Mouse (Mus musculus): ENCODE results near the gene Prpf38b. TPM values are rescaled to one million over a fixed set of nuclear protein-coding genes. Genes with fewer than 3 reads are reported as not detected.
"Not testable (repeated sequence)": the region's sequence is repeated elsewhere in the genome, so short reads cannot be mapped to it uniquely, and the experiment has no call there.

Gene Prpf38b
- polyA plus RNA-seq, 1 experiment from 2014 or later = 46.3 TPM

DNA sequence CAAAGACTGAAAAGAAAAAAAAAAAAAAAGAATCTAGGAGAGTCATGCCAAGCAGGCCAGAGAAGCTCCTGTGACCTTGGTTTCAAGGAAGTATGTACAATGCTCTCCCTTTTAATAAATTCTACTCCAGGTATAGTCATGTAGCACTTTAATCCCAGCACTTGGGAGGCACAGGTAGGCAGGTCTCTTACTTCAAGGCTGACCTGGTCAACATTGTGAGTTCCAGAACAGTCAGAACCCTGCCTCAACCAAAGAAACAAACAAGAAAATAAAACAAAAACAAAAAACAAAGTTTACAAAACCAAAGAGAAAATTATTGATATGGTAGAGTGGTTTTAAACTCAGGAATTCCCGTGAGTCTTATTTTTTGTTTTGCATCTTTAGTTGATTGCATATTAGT lies 21.6 kb downstream of the Prpf38b start, which contains the start of gene Fndc7:
Gene Fndc7 (minus strand): TSS at position 101 of the 400 bp plus-strand sequence.
- no peak within 1 kb of the TSS for H3K9ac ChIP-seq (replicated peaks; ENCODE audit: low read depth, low read length)
- no peaks in the 10 kb centered on the region for H3K4me1 ChIP-seq (ENCODE audit: control insufficient read depth, insufficient read depth, low read length)
- no peak within 1 kb of the TSS for H3K27ac ChIP-seq (ENCODE audit: low read depth, low read length)
- 96% methylated on average over 1 of the region's 1 CpGs for WGBS
- H3K36me3 ChIP-seq (ENCODE audit: control insufficient read depth, insufficient read depth, low read length) = no peaks in the 10 kb centered on the region
- no peaks in the 10 kb centered on the region for H3K9me3 ChIP-seq (ENCODE audit: control insufficient read depth, low read length)
- ATAC-seq (ENCODE audit: low read depth) = no peak
- no peak within 1 kb of the TSS for H3K4me2 ChIP-seq (ENCODE audit: low read depth, low read length)
- no peaks in the 10 kb centered on the region for H3K27me3 ChIP-seq (ENCODE audit: control insufficient read depth, insufficient read depth, low read length)
- H3K4me3 ChIP-seq (ENCODE audit: low read depth, low read length) = no peak within 1 kb of the TSS

DNA sequence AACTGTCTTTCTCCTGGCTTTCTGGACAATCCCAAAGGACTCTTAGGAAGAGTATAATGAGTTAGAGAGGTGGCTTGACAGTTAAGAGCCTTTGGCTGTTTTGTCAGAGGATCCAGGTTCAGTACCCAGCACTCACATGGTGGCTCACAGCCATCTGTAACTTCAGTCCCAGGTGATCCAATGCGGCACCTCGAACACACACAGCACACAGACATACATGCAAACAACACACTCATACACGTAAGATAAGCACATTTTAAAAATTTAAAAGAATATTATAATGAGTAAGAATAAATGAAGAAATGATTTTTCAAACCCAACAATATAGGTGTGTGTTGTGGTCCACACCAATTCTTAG lies 23.9 kb downstream of the Prpf38b start:
- Histone ChIP-seq H3K27me3 (ENCODE audit: control insufficient read depth, insufficient read depth, low read length) (no peaks in the 10 kb centered on the region), H3K36me3 (ENCODE audit: control insufficient read depth, insufficient read depth, low read length) (no peaks in the 10 kb centered on the region), H3K4me1 (ENCODE audit: control insufficient read depth, insufficient read depth, low read length) (no peaks in the 10 kb centered on the region), H3K4me3 (ENCODE audit: low read depth, low read length) (no peak overlapping the region), H3K4me2 (ENCODE audit: low read depth, low read length) (no peak overlapping the region), H3K27ac (ENCODE audit: low read depth, low read length) (no peak overlapping the region), H3K9ac (replicated peaks; ENCODE audit: low read depth, low read length) (no peak overlapping the region), H3K9me3 (ENCODE audit: control insufficient read depth, low read length) (no peaks in the 10 kb centered on the region)
- WGBS = 95% methylated on average over 3 of the region's 3 CpGs
- no peak for ATAC-seq (ENCODE audit: low read depth)

DNA sequence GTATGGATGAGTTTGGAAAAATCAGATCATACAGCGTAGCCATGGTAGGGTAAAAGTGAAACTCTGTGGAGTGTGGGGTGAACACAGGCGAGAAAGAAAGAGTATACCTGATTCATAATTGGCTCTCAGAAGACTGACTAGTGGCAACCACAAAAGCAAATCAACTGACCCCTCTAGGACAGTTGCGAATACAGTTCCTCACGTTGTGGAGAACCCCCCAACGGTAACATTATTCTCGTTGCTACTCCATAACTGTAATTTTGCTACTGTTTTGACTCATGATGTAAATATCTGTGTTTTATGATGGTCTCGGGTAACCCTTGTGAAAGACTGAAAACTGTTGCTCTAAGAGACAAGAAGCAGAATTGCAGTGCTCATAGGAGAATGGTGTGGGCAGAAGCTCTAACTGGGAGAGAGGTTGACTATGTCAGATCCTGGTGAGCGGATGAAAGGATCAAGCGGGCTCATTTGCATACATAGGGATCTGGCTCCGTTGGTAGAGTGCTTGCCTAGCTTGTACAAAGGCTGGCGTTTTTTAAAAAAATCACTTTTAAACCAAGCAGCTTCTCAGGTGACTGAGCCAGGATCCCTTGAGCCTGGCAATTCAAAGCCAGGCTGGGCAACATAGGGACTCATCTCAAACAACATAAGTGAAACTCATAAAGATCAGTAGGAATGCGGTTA lies 24.5 kb downstream of the Prpf38b start:
- H3K36me3 ChIP-seq (ENCODE audit: control insufficient read depth, insufficient read depth, low read length) = no peaks in the 10 kb centered on the region
- no peak overlapping the region for H3K27ac ChIP-seq (ENCODE audit: low read depth, low read length)
- H3K9me3 ChIP-seq (ENCODE audit: control insufficient read depth, low read length) = no peaks in the 10 kb centered on the region
- no peak overlapping the region for H3K4me2 ChIP-seq (ENCODE audit: low read depth, low read length)
- no peak overlapping the region for H3K4me3 ChIP-seq (ENCODE audit: low read depth, low read length)
- no peaks in the 10 kb centered on the region for H3K27me3 ChIP-seq (ENCODE audit: control insufficient read depth, insufficient read depth, low read length)
- 72% methylated on average over 12 of the region's 12 CpGs for WGBS
- ATAC-seq (ENCODE audit: low read depth) = no peak
- no peak overlapping the region for H3K9ac ChIP-seq (replicated peaks; ENCODE audit: low read depth, low read length)
- no peaks in the 10 kb centered on the region for H3K4me1 ChIP-seq (ENCODE audit: control insufficient read depth, insufficient read depth, low read length)

DNA sequence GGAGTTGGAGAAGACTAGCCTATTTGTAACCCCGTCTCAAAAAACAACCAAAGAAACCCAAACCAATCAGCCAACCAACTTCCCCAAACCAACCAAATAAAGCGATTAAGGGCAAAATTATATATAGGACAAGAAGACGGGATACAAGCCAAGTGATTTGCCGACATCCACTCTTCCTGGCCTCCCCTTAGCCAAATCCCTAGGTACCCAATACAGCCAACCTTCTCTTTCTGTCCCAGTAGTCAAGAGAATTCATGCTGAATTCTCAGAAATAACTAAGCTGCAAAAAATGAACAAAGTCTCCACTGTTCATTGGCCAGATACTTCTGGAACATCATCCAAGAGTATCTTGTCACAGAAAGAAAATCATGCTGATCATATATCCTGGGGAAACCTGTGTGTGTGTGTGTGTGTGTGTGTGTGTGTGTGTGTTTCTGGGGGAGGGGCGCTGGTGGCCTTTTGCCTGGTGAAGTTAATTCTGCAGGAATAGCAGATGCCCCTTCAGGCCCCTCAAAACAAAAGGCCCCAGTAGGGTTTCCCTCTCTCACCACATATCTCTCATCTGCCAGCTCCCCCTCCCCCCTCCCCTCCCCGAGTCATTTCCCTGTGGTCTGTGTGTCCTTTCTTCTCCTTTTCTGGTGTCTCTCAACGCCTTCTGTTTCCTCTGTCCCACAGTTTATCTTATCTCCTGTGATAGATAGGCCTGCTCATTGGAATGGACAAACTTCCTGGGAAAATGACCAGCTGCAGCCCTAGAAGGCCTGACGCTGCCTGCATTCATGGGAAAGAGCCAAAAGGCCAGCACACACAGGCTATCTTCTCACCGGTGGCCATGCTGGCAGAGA lies 25.6 kb downstream of the Prpf38b start:
- no peaks in the 10 kb centered on the region for H3K9me3 ChIP-seq (ENCODE audit: control insufficient read depth, low read length)
- no peak overlapping the region for H3K27ac ChIP-seq (ENCODE audit: low read depth, low read length)
- no peak overlapping the region for H3K9ac ChIP-seq (replicated peaks; ENCODE audit: low read depth, low read length)
- 0 out of 2 replicates have a peak, but pooled peaks cover 4% of the 10 kb centered on the region for H3K4me1 ChIP-seq (ENCODE audit: control insufficient read depth, insufficient read depth, low read length)
- no peak for ATAC-seq (ENCODE audit: low read depth)
- H3K36me3 ChIP-seq (ENCODE audit: control insufficient read depth, insufficient read depth, low read length) = no peaks in the 10 kb centered on the region
- WGBS = 39% methylated on average over 9 of the region's 9 CpGs
- H3K4me2 ChIP-seq (ENCODE audit: low read depth, low read length) = no peak overlapping the region
- H3K4me3 ChIP-seq (ENCODE audit: low read depth, low read length) = no peak overlapping the region
- H3K27me3 ChIP-seq (ENCODE audit: control insufficient read depth, insufficient read depth, low read length) = no peaks in the 10 kb centered on the region

DNA sequence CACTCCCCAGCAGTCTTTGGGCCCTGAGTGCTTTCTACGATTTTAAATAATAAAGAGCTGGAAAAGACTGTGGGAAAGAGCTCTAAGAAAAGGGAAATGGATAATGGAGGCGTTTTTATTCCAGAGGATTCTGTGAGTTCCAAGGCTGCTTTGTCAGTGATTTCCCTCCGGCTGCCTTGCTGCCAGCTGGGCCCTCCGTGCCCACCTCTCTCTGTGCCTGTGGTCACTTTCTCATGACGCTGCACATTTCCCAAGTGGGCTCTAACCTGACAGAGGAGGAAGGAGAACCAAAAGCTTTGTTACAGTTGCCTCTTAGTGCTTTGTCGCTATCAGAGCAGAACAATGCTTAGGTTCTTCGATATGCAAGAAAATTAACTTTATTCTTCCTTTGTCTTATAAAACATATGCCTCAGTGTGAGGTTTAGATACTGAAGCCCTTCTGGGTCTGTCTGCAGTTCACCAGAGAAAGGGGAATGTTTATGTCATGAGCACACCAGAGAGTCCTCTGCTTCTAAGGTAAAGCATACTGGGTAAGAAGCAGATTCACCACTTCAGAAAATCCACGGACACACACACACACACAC lies 26.7 kb downstream of the Prpf38b start:
- Histone ChIP-seq H3K4me1 (ENCODE audit: control insufficient read depth, insufficient read depth, low read length) (0 out of 2 replicates have a peak, but pooled peaks cover 4% of the 10 kb centered on the region), H3K36me3 (ENCODE audit: control insufficient read depth, insufficient read depth, low read length) (no peaks in the 10 kb centered on the region), H3K9ac (replicated peaks; ENCODE audit: low read depth, low read length) (no peak overlapping the region), H3K27me3 (ENCODE audit: control insufficient read depth, insufficient read depth, low read length) (no peaks in the 10 kb centered on the region), H3K4me3 (ENCODE audit: low read depth, low read length) (no peak overlapping the region), H3K4me2 (ENCODE audit: low read depth, low read length) (no peak overlapping the region), H3K9me3 (ENCODE audit: control insufficient read depth, low read length) (no peaks in the 10 kb centered on the region), H3K27ac (ENCODE audit: low read depth, low read length) (no peak overlapping the region)
- ATAC-seq (ENCODE audit: low read depth) = no peak
- 36% methylated on average over 8 of the region's 8 CpGs for WGBS

DNA sequence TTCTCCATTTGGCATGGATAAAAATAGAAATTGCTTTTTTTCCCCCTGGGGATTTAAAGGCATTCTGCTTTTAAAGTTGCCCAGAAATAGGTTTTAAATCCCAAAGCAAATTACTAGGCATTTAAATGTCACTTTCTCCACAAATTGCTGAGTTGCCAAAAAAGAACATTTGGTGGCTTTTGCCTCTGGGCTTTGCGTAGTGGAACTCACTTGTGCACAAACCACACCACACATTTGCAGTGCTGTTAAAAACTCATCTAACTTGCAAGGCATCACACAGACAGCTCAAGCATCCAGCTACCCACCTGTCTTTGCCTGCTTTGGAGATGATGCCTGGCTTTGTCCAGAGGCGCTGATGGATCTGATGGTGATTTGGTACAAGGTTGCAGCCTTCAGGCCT lies 28.5 kb downstream of the Prpf38b start:
- H3K27ac ChIP-seq (ENCODE audit: low read depth, low read length) = no peak overlapping the region
- H3K9ac ChIP-seq (replicated peaks; ENCODE audit: low read depth, low read length) = no peak overlapping the region
- H3K9me3 ChIP-seq (ENCODE audit: control insufficient read depth, low read length) = no peaks in the 10 kb centered on the region
- no peak for ATAC-seq (ENCODE audit: low read depth)
- no peak overlapping the region for H3K4me2 ChIP-seq (ENCODE audit: low read depth, low read length)
- H3K4me3 ChIP-seq (ENCODE audit: low read depth, low read length) = no peak overlapping the region
- H3K36me3 ChIP-seq (ENCODE audit: control insufficient read depth, insufficient read depth, low read length) = no peaks in the 10 kb centered on the region
- 69% methylated on average over 2 of the region's 2 CpGs for WGBS
- H3K4me1 ChIP-seq (ENCODE audit: control insufficient read depth, insufficient read depth, low read length) = 0 out of 2 replicates have a peak, but pooled peaks cover 9% of the 10 kb centered on the region
- H3K27me3 ChIP-seq (ENCODE audit: control insufficient read depth, insufficient read depth, low read length) = no peaks in the 10 kb centered on the region

DNA sequence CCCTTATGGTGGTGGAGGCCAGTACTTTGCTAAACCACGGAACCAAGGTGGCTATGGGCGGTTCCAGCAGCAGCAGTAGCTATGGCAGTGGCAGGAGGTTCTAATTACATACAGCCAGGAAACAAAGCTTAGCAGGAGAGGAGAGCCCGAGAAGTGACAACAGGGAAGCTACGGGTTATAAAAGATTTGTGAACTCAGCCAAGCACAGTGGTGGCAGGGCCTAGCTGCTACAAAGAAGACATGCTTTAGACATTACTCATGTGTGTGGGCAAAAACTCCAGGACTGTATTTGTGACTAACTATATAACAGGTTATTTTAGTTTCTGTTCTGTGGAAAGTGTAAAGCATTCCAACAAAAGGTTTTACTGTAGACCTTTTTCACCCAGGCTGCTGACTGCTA lies 29.7 kb downstream of the Prpf38b start:
- ATAC-seq (ENCODE audit: low read depth); H3K4me2 ChIP-seq (ENCODE audit: low read depth, low read length); H3K27ac ChIP-seq (ENCODE audit: low read depth, low read length); H3K9me3 ChIP-seq (ENCODE audit: control insufficient read depth, low read length); H3K36me3 ChIP-seq (ENCODE audit: control insufficient read depth, insufficient read depth, low read length); H3K4me1 ChIP-seq (ENCODE audit: control insufficient read depth, insufficient read depth, low read length); H3K27me3 ChIP-seq (ENCODE audit: control insufficient read depth, insufficient read depth, low read length); H3K4me3 ChIP-seq (ENCODE audit: low read depth, low read length); H3K9ac ChIP-seq (replicated peaks; ENCODE audit: low read depth, low read length): not testable (repeated sequence)
- WGBS = 16% methylated on average over 4 of the region's 4 CpGs

DNA sequence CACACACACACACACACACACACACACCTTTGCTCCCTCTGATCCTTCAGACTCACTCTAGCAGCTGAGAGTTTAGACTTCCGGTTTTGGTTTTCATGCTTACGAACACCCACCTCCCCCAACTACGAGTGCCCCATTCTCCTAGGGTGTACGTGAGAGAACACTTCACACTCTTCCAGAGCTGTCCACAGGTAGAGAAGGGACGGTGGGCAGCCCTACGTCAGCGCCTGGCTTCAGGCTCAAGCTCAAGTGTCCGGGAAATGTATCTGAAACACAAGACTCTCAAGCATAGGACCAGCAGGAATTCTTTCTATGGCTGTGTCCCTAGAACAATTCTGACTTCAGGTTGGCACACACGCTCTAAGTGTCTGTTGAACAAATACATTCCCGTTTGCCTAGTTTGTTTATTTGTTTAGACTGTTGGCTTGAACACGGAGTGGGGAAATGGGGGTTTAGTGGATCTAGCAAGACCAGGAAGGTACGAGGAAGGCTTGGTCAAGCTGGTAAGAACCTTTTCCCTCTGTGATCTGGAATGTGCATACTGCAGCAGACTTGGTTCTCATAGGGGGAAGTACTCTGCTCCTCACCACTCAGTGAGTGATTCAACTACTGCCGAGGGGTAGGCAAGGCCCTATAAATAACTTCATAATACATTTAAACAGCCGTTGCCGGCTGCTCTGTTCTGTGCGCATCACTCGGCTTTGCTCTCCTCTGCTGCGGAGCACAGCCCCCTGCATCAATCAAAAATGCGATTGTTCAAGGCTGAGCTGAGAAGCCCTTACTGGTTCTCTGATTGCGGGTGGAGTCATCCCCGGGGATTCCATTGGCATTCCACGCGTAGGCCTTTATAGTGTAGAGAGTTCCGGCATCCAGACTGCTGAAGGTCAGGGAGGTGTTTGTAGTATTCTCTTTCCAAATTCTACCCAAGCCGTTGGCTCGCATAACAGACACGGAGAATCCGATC lies 30.7 kb downstream of the Prpf38b start:
- 42% methylated on average over 28 of the region's 28 CpGs for WGBS
- H3K9ac ChIP-seq (replicated peaks; ENCODE audit: low read depth, low read length) = no peak overlapping the region
- H3K4me3 ChIP-seq (ENCODE audit: low read depth, low read length) = no peak overlapping the region

More for the DNA sequence above, 30.7 kb downstream of the Prpf38b start:
- Histone ChIP-seq H3K9me3 (ENCODE audit: control insufficient read depth, low read length) (no peaks in the 10 kb centered on the region), H3K27ac (ENCODE audit: low read depth, low read length) (no peak overlapping the region), H3K36me3 (ENCODE audit: control insufficient read depth, insufficient read depth, low read length) (no peaks in the 10 kb centered on the region), H3K27me3 (ENCODE audit: control insufficient read depth, insufficient read depth, low read length) (no peaks in the 10 kb centered on the region), H3K4me2 (ENCODE audit: low read depth, low read length) (peak overlapping the region; percentile 28), H3K4me1 (ENCODE audit: control insufficient read depth, insufficient read depth, low read length) (0 out of 2 replicates have a peak, but pooled peaks cover 9% of the 10 kb centered on the region)
- peak; percentile 74 for ATAC-seq (ENCODE audit: low read depth)

Measured in neural tube, embryonic 14.5 days (tissue).